Mouse (Mus musculus) kidney, adult 9 months (tissue): ENCODE measurements around the gene Lyg2.

Experiments used
- DNase-seq: peaks from one replicate; pipeline ENCODE4 v3.0.0; 2022

Gene Lyg2

DNA sequence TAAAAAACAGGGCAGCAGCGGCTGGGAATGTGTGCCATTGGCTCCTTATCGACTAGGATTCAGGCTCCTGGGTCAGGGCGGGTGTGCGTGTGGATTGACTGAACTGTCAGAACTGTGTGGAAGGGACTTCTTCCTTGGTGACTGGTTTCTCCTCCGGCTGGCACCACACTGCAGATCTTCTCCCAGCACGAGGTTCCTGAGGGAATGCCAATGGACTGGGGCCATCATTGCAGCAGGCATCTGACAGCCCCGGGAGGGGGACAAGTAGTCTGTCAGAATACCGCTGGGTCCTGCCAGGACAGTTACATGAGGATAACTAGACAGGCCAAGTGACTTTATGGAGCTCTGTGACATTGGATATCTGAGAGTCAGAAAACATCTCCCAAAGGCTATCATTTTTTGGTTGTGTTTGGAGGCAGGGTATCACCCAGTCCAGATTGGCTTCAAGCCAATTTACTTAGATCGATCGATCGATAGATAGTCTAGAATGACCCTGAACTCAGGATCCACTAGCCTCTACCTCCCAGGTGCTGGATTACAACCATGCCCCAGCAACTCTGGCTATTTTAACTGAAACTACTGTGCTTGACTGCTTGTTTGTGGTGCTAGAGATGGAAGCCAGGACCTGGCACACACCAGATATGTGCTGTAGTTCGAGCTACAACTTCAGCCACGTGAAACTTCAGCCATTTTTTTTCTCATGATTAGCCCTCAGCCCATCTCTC, 38.4 kb downstream of the Lyg2 start:
- no peak for DNase-seq

DNA sequence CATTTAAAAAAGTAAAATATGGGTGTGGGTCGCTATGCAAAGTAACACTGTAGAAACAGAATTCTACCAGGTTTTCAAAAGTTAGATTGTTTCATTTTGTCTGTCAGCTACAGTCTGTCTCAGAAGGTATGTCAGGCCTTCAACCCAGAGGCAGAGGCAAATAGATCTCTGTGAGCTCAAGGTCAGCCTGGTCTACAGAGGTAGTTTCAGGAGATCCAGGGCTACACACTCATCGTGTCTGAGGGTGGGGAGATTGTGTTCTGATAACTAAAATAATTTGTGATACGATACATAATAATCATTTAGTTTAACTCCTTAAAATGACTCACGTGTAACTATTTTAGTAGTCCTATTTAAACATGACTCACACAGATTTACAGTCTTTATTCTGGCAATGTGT, 43.1 kb downstream of the Lyg2 start:
- DNase-seq: no peak

- peak; percentile 91 for DNase-seq
Measured at GRCm38 (mm10) chr1:37872131-37873067, 43.9 kb downstream of the Lyg2 start.

- DNase-seq: no peak
Measured at GRCm38 (mm10) chr1:37871704-37872103, 44.6 kb downstream of the Lyg2 start, which contains the start of gene Lipt1. Lipt1 (plus strand) TSS chr1:37871738.

GRCm38 (mm10) chr1:37869362-37869761, 46.9 kb downstream of the Lyg2 start:
- DNase-seq: no peak

DNA sequence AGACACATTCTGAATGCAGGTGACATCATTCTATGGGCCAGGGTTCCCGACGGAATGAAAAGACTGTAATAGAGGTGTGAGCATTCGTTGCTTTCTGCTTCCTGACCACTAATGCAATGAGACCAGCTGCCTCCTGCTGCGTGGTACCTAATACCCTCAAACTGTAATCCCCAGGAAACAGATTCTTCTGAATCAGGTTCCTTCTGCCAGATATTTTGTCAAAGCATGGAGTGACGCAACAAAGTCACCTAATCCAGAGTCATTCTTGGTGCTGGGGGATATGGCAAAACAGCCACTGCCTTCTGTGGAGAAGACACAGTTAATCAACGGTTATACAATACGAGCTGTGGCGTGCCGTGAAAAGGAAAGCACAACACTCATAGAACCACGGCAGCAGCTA, 47.7 kb downstream of the Lyg2 start:
- DNase-seq: no peak

GRCm38 (mm10) chr1:37867684-37868322, 48.5 kb downstream of the Lyg2 start:
- no peak for DNase-seq

GRCm38 (mm10) chr1:37867056-37867455, 49.2 kb downstream of the Lyg2 start:
- peak; percentile 70 for DNase-seq

DNA sequence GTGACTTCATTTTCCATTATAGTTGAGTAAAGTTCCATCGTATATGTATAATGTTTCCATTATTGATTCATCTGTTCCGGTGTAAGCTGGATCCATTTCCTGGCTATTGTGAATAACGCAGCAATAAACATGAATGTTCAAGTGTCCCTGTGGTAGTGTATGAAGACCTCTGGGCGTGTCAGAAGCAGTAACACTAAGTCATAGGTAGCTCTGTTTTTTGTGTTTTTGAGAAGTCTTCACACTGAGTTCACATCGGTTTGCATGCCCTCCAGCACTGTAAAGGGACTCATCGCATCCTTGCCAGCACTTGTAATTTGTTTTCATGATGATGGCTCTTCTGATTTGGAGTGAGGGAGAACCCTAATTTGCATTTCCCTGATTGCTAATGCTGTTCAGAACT, 50.0 kb downstream of the Lyg2 start, which contains the start of gene Tsga10:
TSS of gene Tsga10 (minus strand) at position 144 of the 400 bp plus-strand sequence.
- no peak for DNase-seq

DNA sequence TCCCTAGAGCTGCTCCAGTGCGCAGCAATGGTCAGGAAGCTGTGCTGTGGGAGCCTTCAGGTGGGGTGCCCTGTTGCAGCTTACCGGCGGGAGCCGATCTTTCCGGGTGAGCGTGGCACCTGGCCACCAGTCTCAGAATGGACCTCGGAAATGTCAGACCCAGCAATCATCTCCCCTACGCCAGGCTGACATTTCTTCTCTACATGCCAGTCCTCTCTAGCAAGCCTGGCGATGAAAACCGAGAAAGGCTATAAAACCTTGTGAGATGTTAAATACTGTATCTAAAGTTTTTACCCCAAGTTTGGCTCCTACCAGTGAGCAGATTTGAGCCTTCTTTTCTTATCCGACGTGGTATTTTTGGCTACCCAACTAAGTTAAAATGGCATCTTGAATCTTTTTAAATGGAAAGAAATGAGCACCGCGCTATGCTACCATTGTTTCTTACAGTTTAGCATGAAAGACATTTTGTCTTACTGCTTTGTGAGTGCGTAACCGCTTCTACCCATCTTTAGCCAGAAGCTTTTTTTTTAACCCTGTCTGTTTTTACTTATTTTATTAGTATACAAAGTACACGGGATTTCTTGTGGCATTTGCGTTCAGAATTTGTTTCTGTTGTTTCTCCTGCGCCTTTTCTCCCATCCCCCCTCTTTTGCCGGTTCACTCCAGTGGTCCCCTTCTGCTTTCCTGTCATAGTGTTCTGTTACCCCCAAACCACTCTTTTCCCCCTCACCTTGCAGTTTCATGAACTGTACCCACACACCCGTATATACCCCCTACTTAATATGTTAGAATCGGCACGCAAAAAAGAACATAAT, 50.7 kb downstream of the Lyg2 start:
- DNase-seq: no peak

DNA sequence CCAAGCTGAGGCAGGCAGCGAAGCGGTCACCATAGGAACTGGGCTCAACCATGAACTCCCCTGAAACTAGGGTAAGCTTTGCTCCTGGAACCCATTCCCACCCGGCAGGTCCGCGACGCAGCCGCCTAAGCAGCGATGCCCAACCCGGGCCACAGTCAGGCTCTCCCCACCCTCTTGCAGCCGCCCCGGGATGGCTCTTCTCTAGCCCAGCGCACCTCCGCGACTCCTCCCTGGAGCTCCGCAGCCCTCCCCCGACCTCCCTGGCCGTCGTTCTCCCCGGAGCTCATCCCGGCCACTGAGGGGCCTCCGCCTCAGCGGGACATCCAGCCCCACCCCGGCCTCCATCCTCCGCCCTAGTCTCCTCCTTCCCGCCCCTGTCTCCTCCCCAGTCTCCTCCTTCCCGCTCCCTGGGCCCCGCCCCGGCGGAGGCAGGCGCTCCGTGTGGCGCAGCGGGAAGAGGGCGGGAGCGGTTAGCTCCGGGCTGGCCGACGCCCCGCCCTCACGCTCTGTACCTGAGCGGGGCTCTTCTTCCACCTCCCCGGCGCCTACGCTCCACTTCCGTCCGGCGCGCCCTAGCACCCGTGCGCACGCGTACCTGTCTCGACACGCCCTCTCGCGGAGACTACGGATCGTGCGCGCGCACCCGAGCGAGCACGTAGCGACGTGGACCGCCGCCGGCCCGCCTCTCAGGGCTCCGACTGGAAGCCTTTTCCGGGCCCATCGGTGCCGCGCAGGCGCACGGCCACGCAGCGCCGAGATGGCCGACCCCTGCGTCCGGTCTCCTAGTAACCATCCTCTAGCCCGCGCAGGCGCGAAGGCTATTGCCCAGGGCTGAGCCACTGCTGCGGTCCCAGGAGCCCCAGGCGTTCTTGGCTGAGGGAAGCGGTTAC, 51.5 kb downstream of the Lyg2 start:
- DNase-seq: peak; percentile 100
